Mouse (Mus musculus): ENCODE measurements around the gene Jam3. TPM values are rescaled to one million over a fixed set of nuclear protein-coding genes. Genes with fewer than 3 reads are reported as not detected.
A peak's percentile ranks its signal among the peaks of the same experiment; 100 is the strongest.

The Jam3 gene
- 70.0 and 70.5 TPM in 2 replicates for polyA plus RNA-seq (2014; fragmentation: Nextera tagmentation; extraction: Ambion mirVana)

DNA sequence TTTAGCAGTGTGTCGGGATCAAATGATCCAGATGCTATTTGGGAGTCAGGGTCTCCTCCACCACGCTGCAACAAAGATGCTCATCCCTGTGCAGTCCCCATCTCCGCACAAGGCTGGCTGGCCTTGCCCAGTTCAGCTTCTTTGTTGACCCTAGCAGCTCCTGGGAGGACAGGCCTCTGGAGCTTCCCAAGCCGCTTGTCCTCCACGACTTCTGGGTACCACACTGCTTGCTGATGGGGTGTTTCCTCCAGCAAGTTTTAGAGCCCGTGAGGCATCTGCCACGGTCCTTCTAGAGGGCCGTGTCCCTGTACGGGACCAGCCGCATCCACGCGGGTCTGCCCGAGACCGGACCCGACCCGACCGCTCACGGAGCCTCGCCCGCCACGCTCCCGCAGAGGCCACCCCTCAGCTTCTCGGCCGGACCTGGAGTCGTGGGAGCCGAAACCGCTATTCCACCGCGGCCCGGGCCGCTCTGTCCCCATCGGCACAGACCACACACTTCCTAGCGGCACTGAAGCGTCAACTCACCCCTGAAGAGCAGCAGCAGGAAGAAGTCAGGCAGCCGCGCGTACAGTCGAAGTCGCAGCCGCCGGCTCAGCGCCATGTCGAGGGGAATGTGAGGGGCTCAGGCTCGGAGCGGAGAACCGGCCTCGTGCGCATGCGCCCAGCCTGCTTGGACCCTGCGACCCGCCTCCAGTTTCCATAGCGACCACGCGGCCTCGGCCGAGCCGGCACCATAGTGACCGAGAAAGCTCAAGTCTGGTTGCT, at the start of gene Jam3:
Gene Jam3, minus strand, starts transcription at position 659 of the 768 bp plus-strand sequence.
- WGBS, result under 1% methylated on average over 58 of the region's 58 CpGs
- peak within 1 kb of the TSS; percentile 90 for H3K27ac ChIP-seq (ENCODE audit: low read length)
- peak; percentile 97 for ATAC-seq (ENCODE audit: insufficient number of reproducible peaks, insufficient read depth, low FRiP score, low read depth)
- peak within 1 kb of the TSS; percentile 55 for H3K4me3 ChIP-seq (ENCODE audit: low read depth, low read length)
- no peaks in the 10 kb centered on the region for H3K9me3 ChIP-seq (ENCODE audit: control insufficient read depth, low read depth, low read length)
- peak within 1 kb of the TSS; percentile 56 for H3K4me2 ChIP-seq (replicated peaks; ENCODE audit: low read depth, low read length)
- H3K9ac ChIP-seq (replicated peaks; ENCODE audit: low read depth, low read length), result peak within 1 kb of the TSS; percentile 54
- no peaks in the 10 kb centered on the region for H3K27me3 ChIP-seq (ENCODE audit: control insufficient read depth, insufficient read depth, low read length)
- no peaks in the 10 kb centered on the region for H3K36me3 ChIP-seq (ENCODE audit: control insufficient read depth, insufficient read depth, low read length)
- H3K4me1 ChIP-seq (ENCODE audit: control insufficient read depth, insufficient read depth, low read length), result no peaks in the 10 kb centered on the region

DNA sequence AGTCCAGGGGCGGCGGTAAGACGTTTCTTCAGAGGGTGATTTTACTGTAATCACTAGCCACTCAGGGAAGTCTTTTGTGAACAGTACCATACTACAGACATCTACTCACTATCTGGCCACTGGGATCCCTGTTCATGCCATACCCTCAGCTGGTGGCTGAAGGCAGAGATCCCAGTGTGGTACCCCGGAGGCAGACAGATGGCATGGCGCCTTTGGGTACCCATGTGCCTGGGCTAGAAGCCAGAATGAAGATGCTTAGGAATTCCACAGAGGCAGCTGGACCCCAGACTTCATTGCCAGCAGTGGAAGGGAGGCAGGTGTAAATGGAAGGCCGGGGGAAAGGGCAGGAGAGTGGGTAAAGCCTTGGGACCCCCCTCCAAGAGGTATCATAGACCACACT, 49.0 kb upstream of the Jam3 start:
- Histone ChIP-seq H3K36me3 (ENCODE audit: control insufficient read depth, insufficient read depth, low read length) (no peaks in the 10 kb centered on the region), H3K4me3 (ENCODE audit: low read depth, low read length) (no peak overlapping the region), H3K9me3 (ENCODE audit: control insufficient read depth, low read depth, low read length) (no peaks in the 10 kb centered on the region), H3K27ac (ENCODE audit: low read length) (no peak overlapping the region), H3K4me1 (ENCODE audit: control insufficient read depth, insufficient read depth, low read length) (peaks cover 5% of the 10 kb centered on the region; the same call in 1 of the 2 replicates), H3K9ac (replicated peaks; ENCODE audit: low read depth, low read length) (no peak overlapping the region), H3K4me2 (replicated peaks; ENCODE audit: low read depth, low read length) (no peak overlapping the region), H3K27me3 (ENCODE audit: control insufficient read depth, insufficient read depth, low read length) (no peaks in the 10 kb centered on the region)
- no peak for ATAC-seq (ENCODE audit: insufficient number of reproducible peaks, insufficient read depth, low FRiP score, low read depth)
- WGBS, result 86% methylated on average over 6 of the region's 6 CpGs

DNA sequence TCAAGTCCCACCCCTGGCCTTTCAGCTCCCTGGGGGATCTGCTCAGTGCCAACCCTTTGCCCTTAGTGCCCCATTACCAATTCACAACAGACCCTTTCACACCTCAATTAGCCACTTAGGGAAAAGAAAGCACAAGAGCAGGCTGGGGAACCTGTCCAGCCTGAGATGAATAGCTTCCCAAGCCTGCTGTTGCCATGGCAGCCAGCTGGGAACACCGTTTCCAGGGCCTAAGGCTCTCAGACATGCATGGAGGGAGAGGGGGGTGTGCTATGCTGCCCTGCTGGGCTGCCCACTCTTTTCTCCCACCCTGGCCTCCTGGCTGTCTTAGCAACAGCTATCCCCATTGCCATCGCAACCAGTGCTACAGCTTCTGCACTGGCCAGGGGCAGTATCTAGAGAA, 47.9 kb upstream of the Jam3 start:
- no peak overlapping the region for H3K9ac ChIP-seq (replicated peaks; ENCODE audit: low read depth, low read length)
- H3K4me3 ChIP-seq (ENCODE audit: low read depth, low read length), result no peak overlapping the region
- H3K4me2 ChIP-seq (replicated peaks; ENCODE audit: low read depth, low read length), result no peak overlapping the region
- H3K36me3 ChIP-seq (ENCODE audit: control insufficient read depth, insufficient read depth, low read length), result no peaks in the 10 kb centered on the region
- WGBS, result 8% methylated on average over 2 of the region's 2 CpGs
- peaks cover 5% of the 10 kb centered on the region; the same call in 1 of the 2 replicates for H3K4me1 ChIP-seq (ENCODE audit: control insufficient read depth, insufficient read depth, low read length)
- no peak overlapping the region for H3K27ac ChIP-seq (ENCODE audit: low read length)
- H3K9me3 ChIP-seq (ENCODE audit: control insufficient read depth, low read depth, low read length), result no peaks in the 10 kb centered on the region
- H3K27me3 ChIP-seq (ENCODE audit: control insufficient read depth, insufficient read depth, low read length), result no peaks in the 10 kb centered on the region
- ATAC-seq (ENCODE audit: insufficient number of reproducible peaks, insufficient read depth, low FRiP score, low read depth), result peak; percentile 78; the same call in 1 of the 2 replicates

DNA sequence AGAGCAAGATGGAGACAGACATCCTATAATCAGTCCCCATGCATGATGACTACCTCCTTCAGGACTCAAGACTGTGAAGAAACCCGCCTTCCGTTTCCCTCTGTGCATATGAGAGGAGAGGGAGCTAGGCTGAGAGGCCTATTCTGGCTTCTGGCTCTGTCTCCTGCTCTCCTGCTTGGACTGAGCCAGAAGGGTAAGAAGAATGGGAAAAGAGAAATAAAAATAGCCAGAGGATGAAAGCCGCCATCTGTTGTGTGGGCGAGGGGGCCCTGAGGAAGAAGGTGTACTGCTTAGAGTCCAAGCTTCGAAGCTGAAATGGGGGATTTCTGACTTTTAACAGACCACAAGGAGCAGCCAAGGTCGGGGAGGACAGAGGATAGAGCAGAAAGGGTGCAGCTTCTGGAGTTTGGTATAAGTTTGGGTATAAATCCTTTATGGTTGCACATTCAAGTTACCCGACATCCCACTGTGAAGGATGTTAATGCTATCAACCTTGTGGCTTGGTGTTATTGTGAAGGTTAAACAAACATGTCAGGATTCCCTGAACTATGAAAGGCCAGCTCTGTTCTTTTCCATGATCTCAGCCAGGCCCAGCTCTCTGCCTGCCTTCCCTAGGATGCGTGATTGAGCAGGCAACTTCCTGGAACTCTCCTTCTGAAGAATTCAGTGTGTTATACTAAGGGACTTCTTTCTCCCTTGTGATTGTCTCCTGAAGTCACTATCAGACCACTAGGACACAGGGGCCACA, 46.4 kb upstream of the Jam3 start:
- ATAC-seq (ENCODE audit: insufficient number of reproducible peaks, insufficient read depth, low FRiP score, low read depth), result no peak
- WGBS, result 66% methylated on average over 8 of the region's 8 CpGs
- no peaks in the 10 kb centered on the region for H3K27me3 ChIP-seq (ENCODE audit: control insufficient read depth, insufficient read depth, low read length)
- H3K4me3 ChIP-seq (ENCODE audit: low read depth, low read length), result no peak overlapping the region
- H3K27ac ChIP-seq (ENCODE audit: low read length), result no peak overlapping the region
- H3K9me3 ChIP-seq (ENCODE audit: control insufficient read depth, low read depth, low read length), result no peaks in the 10 kb centered on the region
- H3K4me2 ChIP-seq (replicated peaks; ENCODE audit: low read depth, low read length), result no peak overlapping the region
- no peak overlapping the region for H3K9ac ChIP-seq (replicated peaks; ENCODE audit: low read depth, low read length)
- H3K36me3 ChIP-seq (ENCODE audit: control insufficient read depth, insufficient read depth, low read length), result no peaks in the 10 kb centered on the region
- H3K4me1 ChIP-seq (ENCODE audit: control insufficient read depth, insufficient read depth, low read length), result peaks cover 5% of the 10 kb centered on the region; the same call in 1 of the 2 replicates

DNA sequence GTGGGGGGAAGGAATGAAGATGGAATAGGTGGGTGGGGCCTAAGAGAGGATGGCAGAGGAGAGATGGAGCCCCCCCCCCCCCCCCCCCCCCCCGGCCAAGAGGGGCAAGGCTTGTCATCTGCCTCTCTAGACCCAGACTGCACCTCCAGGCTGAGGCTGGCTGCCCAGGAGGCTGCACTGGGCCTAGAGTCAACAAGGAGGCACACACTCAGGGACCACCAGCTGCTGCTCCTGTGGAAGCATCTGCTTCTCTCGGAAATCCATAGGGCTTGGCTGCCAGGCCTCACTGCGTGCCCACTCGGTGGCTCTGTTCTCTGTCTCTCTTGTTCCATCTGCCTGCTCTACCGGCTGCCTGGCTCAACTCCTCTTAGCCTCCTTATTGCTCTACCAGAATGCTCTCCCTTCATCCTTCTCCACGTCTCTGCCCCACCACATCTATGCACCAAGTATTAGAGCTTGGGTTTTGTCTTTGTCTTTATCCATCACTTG, 38.4 kb upstream of the Jam3 start:
- H3K4me1 ChIP-seq (ENCODE audit: control insufficient read depth, insufficient read depth, low read length), result peaks cover 14% of the 10 kb centered on the region; the same call in 1 of the 2 replicates
- WGBS, result 73% methylated on average over 4 of the region's 6 CpGs
- H3K27ac ChIP-seq (ENCODE audit: low read length), result no peak overlapping the region
- no peak for ATAC-seq (ENCODE audit: insufficient number of reproducible peaks, insufficient read depth, low FRiP score, low read depth)
- no peaks in the 10 kb centered on the region for H3K9me3 ChIP-seq (ENCODE audit: control insufficient read depth, low read depth, low read length)
- no peak overlapping the region for H3K9ac ChIP-seq (replicated peaks; ENCODE audit: low read depth, low read length)
- no peaks in the 10 kb centered on the region for H3K36me3 ChIP-seq (ENCODE audit: control insufficient read depth, insufficient read depth, low read length)
- no peaks in the 10 kb centered on the region for H3K27me3 ChIP-seq (ENCODE audit: control insufficient read depth, insufficient read depth, low read length)
- no peak overlapping the region for H3K4me2 ChIP-seq (replicated peaks; ENCODE audit: low read depth, low read length)
- H3K4me3 ChIP-seq (ENCODE audit: low read depth, low read length), result no peak overlapping the region

DNA sequence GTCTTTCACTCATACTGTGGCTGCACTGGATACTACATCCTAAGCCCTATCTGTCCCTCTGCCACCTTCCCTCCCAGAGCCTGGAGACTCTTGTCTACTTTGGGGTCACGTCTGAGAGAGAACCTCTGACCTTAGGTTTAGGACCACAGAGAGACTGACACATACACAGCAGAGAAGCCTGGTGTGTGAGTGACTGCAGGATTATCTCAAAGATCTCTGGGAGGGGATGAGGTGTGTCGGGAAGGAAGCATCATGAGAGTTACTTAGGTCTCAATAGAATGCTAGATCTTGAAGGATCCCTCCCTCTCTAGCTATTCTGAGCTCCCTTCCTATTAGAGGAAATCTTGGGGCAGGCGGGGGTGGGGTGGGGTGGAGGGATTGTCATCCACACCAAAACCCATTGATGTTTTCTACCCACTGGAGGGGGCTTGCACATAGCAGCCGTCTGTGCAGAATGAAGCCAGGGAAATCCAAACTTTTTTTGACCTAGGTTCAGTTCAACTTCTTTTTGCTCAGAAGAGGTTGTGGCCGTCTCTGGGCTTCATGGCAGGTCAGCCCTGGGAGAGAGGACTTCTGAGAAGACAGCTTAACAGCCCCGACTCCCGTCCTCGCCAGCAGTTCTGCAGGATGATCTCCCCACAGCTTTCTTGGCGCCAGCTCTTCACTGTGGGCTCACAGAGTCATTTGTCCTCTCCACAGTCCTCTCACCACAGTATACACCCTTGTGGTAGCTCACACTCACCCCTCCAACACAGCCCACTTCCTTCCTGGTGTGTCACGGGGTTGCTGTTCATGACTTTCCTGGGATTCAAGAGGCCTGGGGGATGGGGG, 37.8 kb upstream of the Jam3 start:
- Histone ChIP-seq H3K27me3 (ENCODE audit: control insufficient read depth, insufficient read depth, low read length) (no peaks in the 10 kb centered on the region), H3K9me3 (ENCODE audit: control insufficient read depth, low read depth, low read length) (no peaks in the 10 kb centered on the region), H3K9ac (replicated peaks; ENCODE audit: low read depth, low read length) (no peak overlapping the region), H3K4me2 (replicated peaks; ENCODE audit: low read depth, low read length) (no peak overlapping the region), H3K4me3 (ENCODE audit: low read depth, low read length) (no peak overlapping the region), H3K27ac (ENCODE audit: low read length) (peak overlapping the region; percentile 90; the same call in 1 of the 2 replicates), H3K4me1 (ENCODE audit: control insufficient read depth, insufficient read depth, low read length) (peaks cover 14% of the 10 kb centered on the region; the same call in 1 of the 2 replicates), H3K36me3 (ENCODE audit: control insufficient read depth, insufficient read depth, low read length) (no peaks in the 10 kb centered on the region)
- 62% methylated on average over 10 of the region's 10 CpGs for WGBS
- no peak for ATAC-seq (ENCODE audit: insufficient number of reproducible peaks, insufficient read depth, low FRiP score, low read depth)

DNA sequence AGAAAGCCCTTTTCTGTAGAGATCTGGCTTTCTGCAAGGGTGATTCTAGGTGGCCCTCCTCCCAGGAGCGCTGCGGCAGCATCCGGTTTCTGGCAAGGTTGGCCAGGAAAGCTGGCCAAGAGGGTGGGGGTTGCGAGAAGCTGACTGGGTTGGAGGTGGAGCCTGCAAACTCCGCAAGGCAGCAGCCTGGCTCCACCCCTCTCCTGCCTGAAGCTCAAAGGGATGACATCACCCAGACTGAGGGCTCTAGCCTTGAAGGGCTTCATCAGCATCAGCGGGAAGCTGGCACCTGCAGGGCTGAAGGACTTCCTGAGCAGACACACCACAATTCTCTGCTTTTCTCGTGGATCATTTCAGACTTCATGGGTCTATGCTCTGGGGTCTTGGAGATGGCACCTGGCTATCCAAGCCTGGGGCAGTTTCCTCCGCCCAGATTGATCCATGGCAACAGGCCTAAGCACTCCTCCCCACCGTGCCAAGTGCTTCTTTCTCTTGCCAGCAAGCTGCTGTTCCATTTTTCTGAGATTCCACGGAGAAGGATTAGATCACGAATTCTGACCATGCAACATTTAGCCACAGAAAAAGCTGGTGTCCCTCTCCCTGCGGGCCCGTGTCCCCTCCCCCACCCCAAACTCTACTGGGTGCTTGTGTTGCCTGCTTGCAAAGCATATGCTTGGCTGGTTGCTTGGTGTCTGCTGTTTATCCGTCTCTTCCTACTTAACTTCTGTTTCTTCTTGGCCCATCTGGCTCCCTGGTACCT, 37.0 kb upstream of the Jam3 start:
- ATAC-seq (ENCODE audit: insufficient number of reproducible peaks, insufficient read depth, low FRiP score, low read depth), result peak; percentile 93
- peak overlapping the region; percentile 90 for H3K27ac ChIP-seq (ENCODE audit: low read length)
- no peaks in the 10 kb centered on the region for H3K27me3 ChIP-seq (ENCODE audit: control insufficient read depth, insufficient read depth, low read length)
- no peak overlapping the region for H3K9ac ChIP-seq (replicated peaks; ENCODE audit: low read depth, low read length)
- no peaks in the 10 kb centered on the region for H3K9me3 ChIP-seq (ENCODE audit: control insufficient read depth, low read depth, low read length)
- H3K4me3 ChIP-seq (ENCODE audit: low read depth, low read length), result peak overlapping the region; percentile 11; the same call in 1 of the 2 replicates
- WGBS, result 11% methylated on average over 14 of the region's 14 CpGs
- H3K36me3 ChIP-seq (ENCODE audit: control insufficient read depth, insufficient read depth, low read length), result no peaks in the 10 kb centered on the region
- H3K4me2 ChIP-seq (replicated peaks; ENCODE audit: low read depth, low read length), result peak overlapping the region; percentile 59
- peaks cover 14% of the 10 kb centered on the region; the same call in 1 of the 2 replicates for H3K4me1 ChIP-seq (ENCODE audit: control insufficient read depth, insufficient read depth, low read length)

All from stomach, embryonic 14.5 days (tissue).